Mouse (Mus musculus): ENCODE results near the gene Pacrg.

Pacrg gene

DNA sequence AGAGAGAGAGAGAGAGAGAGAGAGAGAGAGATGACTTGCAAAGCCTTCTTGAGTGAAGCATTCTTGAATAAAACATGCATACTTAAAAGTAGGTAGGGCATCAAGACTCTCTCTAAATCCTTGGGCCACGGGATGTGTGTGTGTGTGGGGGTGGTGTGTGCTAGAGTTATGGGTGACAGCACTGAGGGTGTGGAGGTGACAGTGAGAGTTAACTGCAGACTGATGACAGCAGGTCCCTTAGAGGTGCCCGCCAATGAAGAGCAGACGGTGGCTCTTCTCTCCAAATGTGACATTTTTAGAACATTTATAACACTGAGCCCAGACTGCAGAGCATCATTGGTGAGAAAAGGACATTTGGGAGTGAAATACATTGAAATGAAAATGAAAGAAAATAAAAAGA is 220.2 kb downstream of the Pacrg start:
- DNase-seq = no peak

- no peak for DNase-seq
These were observed 222.5 kb downstream of the Pacrg start for GRCm38 (mm10) chr17:10617656-10618055.

GRCm38 (mm10) chr17:10615611-10616010 is 224.5 kb downstream of the Pacrg start:
- no peak for DNase-seq

DNA sequence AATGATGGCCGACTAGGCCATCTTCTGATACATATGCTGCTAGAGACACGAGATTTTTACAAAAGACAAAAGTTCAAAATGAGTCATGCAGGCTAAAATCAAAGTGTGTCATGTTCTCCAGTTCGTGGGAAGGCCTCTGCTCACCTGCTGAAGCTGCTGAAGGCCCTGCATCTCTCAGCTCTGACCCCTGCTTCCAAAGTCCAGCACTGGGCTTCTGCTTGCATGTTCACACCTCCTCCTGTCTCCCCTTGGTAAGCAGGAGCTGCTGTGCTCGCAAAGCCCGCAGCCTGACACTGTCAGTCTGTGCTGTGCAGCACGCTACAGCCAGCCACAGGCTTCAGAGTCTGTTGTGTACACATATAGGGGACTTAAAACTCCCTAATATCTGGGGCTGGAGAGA is 225.4 kb downstream of the Pacrg start:
- no peak for DNase-seq

DNA sequence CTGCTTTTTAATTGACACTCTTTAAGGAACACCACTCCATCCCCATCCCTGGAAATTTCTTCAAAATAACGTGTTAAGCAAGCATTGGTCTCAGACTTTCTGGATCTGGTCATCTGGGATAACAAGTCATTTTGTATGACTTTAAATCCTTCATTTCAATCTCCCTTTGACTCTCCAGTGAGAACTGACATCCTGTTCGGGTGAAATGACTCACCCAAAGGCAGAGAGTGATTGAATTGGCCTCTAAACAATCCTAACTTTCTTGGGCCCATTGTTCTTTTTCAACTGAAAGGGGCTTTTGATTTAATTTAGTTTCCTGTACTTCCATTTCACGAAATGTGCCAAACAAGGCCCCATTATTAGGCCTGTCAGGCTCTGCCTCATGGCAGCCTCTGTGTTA is 228.5 kb downstream of the Pacrg start:
- no peak for DNase-seq

DNA sequence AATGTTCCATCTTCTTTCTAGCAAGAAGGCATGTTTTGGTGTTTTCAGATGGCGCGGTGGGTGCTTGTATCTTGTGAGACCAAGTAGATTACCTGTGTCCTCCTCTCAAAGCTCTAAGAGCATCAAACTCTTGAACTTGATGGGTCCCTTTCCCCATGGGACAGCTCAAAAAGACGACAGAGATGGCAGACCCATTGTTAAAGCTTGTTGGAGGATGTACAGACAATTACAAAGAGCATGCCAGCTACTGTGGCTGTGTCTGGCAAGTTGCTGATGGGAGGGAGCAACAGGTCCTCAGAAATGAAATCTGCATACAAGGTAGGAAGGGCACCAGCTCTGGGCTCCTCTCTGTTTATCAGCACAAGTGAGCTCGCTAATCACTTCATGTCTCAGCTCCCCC is 232.0 kb downstream of the Pacrg start:
- no peak for DNase-seq

DNA sequence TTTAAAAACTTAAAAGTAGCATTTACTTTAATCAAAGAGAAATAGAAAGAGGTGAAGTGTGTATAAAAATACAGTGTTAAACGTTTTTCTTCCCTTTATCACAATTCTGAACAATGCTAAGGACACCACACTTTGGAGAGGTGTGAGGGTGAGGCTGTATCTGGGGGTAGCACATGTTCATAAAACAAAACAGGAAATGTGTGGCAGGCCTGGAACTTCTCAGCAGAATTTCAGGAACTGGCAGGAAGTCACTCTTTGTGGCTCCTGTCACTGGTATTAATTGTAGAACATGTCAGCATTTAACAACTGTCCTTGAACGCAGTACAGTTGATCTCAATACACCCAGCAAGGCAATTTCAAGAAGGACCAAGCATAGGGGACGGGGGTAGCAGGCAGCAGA is 234.0 kb downstream of the Pacrg start:
- no peak for DNase-seq

DNA sequence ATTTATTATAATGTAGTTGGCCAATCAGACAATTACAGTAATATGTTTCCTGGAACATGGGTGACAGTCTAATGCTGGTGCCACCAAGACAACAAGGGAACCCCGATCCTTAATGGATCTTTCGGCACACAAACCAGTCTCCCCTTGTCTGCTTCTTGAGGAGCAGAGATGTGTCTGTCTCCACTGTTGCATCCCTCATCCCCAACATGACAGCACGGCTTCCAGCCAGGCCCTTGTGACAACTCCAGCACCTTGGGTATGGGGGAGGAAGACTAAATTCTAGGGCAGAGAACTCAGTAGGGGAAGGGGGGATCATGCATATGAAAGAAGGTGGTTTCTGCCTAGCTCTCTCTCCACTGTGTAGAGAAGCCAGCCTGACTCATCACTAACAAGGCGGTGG is 242.4 kb downstream of the Pacrg start:
- DNase-seq = no peak

GRCm38 (mm10) chr17:10589604-10590003 is 250.5 kb downstream of the Pacrg start:
- no peak for DNase-seq

DNA sequence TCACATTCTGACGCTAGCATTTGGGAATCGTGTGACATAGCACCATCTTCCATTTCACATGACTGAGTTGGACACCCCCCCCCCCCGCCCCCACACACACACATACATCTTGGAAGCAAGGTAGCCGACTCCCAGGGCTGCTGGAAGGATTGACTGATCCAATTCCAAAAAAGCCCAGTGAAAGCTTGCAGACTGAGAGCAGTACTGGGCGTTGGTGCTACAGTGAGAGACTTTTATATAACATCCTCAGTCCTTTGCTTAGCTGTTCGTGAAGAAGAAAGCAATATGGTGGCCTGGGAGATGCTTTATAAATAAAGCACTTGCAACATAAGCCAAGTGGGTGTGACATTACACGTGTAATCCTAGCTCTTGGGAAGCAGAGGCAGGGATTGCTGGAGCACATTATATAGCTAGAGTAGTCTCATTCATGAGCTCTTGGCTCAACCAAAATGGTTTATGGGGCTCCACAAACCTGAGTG is 251.2 kb downstream of the Pacrg start:
- DNase-seq = no peak

GRCm38 (mm10) chr17:10583301-10583700 is 256.8 kb downstream of the Pacrg start:
- DNase-seq = no peak

GRCm38 (mm10) chr17:10575306-10575705 is 264.8 kb downstream of the Pacrg start:
- DNase-seq = no peak

GRCm38 (mm10) chr17:10572436-10572835 is 267.7 kb downstream of the Pacrg start:
- DNase-seq = no peak

GRCm38 (mm10) chr17:10569270-10569669 is 270.8 kb downstream of the Pacrg start:
- no peak for DNase-seq

DNA sequence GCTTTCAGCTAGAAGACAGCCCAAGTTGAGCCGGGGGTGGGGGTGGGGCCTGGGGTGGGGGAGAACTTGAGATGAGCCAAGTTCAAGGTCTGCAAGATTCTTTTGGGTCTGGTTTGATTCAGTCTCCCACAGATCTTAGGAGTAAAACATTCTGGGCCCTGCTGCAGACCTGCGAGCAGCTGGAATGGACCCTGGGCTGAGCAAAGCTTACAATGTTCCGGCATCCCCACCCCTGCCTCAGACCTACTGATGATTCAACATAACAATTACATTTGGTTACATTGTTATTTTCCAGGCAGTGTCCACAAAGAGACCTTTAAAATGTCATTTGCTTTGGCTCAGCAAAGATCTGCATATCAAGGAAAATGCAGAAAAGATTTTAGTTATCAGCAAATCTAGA is 272.7 kb downstream of the Pacrg start:
- no peak for DNase-seq

GRCm38 (mm10) chr17:10564191-10564590 is 275.9 kb downstream of the Pacrg start:
- DNase-seq = no peak

GRCm38 (mm10) chr17:10562871-10563270 is 277.2 kb downstream of the Pacrg start:
- no peak for DNase-seq

DNA sequence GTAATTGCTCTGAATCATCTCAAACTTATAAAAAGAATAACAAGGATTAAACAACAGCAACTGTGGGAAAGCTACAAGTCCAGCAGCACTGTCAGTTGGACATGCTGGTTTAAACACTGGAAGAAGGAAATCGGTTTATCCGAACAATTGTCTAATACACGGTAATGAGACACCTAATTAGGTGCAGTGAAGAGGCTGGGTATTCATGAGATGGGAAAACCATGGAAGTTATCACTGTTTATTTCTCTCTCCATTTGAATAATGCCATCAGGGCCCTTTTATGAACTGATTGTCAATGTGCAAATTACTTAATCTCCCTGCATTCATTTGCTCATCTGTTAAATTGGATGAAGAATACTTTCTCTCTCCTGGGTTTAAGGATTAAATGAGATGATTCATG is 280.1 kb downstream of the Pacrg start:
- DNase-seq = no peak

GRCm38 (mm10) chr17:10558671-10559070 is 281.4 kb downstream of the Pacrg start:
- DNase-seq = no peak

DNA sequence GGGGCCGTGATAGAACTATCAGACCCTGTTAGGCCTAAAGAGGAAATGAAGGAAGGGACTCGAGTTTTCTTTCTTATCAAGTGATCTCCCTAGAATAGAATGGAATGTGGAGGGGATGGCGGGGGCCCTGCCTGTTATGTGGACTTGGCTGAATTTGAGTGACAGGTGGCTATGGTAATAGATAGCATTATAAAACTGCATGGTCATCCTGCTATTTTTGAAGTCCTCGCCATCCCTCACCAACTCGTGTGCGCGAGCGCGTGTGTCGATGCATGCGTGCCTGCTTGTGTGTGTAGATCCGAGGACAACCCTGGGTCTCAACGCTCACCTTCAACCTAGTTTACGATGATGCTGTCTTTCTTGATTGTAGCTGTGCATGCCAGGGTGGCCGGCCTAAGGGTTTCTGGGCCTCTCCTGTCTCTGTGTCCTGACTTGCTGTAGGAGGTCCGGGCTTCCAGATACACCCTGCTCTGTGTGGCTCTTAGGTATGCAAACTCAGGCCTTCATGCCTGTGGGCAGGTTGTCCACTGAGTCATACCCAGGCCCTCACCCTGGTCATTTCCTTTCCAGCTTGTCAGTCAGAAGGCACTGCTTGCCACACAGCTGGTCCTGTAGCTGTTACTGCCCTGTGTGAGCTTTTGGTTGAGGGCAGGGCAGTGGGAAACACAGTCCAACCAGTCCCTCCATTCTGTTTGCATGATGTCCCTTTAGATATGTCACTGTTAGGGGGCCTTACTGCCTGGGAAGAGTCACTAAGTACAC is 287.6 kb downstream of the Pacrg start:
- DNase-seq = no peak

GRCm38 (mm10) chr17:10550781-10551520 is 289.2 kb downstream of the Pacrg start:
- DNase-seq = no peak

DNA sequence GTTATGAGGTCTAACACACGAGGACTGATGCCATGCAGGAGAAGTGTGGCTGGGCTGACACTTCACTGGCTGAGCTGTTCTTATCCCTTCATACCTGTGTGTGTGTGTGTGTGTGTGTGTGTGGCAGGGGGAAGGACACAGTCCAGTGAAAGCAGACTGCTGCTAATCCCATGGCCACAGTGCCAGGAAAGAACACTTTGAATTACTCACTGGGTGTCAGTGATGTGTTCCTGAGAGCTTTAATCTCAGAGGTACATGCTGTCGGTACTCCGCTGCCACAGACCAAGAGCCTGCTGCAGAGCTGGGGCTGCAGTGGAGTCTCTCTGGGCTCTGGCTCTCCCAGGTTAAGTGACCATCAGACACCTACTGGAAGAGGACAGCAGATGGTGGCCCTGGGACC is 290.3 kb downstream of the Pacrg start:
- no peak for DNase-seq

GRCm38 (mm10) chr17:10548969-10549368 is 291.1 kb downstream of the Pacrg start:
- DNase-seq = no peak

DNA sequence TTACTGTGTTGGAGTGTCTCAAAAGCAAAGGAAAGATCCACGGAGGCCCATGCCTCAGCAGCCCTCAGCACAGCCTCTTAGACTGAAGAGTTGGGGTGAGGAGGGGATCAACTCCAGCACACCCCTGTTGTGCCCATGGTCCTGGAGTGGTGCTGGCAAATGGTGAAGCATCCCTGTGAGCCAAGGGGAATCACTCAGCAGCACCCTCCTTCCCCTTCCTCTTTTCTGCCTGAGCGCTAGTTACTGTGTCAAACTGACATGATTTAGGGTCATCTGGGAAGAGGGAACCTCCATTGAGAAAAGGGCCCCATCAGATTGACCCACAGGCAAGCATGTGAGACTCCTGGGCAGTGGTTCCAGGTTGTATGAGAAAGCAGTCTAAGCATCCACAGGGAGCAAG is 299.3 kb downstream of the Pacrg start:
- no peak for DNase-seq

Data from liver (tissue).